ENCODE assay signal across 12 mouse cellular contexts in the genomic region with DNA sequence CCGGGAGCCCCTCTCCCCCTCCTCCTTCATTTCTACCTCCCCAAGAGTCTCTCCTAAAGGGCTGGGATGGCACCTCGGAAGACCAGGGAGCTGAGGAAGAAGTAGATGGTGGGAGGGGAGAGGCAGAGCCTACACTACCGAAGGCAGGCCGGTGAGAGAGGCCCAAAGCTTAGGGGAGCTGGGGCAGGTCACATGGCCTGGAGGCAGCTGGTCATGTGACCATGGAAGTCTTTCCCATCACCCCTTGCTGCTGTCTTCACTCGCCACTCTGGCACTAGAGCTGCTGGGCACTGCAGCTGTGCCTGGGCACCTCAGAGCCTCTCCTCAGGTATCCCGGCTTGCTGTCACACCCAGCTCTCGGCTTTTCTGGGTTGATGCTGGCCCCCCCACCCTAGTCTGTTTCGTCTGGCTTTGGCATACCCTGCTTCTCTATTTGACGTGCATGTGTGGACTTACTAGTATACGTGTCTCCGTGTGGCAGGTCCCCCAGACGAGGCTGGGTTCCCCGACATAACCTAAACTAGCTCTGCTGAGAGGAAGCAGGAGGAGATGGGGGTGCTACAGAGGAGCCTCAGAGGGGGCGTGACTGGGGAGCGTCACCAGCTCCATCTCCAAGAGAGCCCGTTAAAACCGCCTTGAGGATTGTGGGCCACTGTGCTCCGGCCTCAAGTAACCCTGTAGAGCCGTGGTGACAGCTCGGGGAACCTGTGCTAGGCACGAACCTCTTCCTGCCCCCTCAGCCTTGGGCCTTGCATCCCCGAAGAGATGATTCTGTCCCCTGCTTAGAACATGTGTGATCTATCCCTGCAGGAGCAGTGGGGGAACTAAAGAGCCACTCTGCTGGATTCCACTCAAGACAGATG. TPM values are rescaled to one million over a fixed set of nuclear protein-coding genes. Genes with fewer than 3 reads are reported as not detected.
DNase-seq lines count a peak whose midpoint lies in the region; ATAC-seq and TF ChIP-seq lines count a peak whose summit lies in the region.
"Had no signal": no experiment of that assay in that cellular context is flagged by ENCODE, and none has a peak within 500 bp of the region (broad histone marks: within the 10 kb centered on the region; RNA-seq: fewer than 3 reads in every experiment).

No protein-coding gene starts in this region.

- no peak overlapping the region for H3K4me3 ChIP-seq in left cerebral cortex, adult 2 months
- H3K4me3 ChIP-seq: heart, embryonic 15.5 days had no signal

- peak overlapping the region; percentile 40; the same call in 1 of the 2 replicates for H3K27ac ChIP-seq in left cerebral cortex, adult 2 months
- H3K27ac ChIP-seq: heart, embryonic 15.5 days had no signal

- TF ChIP-seq CTCF in left cerebral cortex, adult 2 months (IDR thresholded peaks at IDR 0.05), result no peak

- intact Hi-C loops in left cerebral cortex, adult 2 months (cut with DNase I), result no loop called here
- intact Hi-C loops in heart, postnatal 10 days (cut with DNase I), result no loop called here

- peak; percentile 46 for ATAC-seq in megakaryocyte-erythroid progenitor cell, adult 5-6 weeks (replicated peaks; ENCODE audit: low FRiP score, low TSS enrichment, poor library complexity, severe bottlenecking)

- DNase-seq in frontal cortex, postnatal 36 days (ENCODE audit: low spot score in 2 of 2), result peak; percentile 19 to 23
- DNase-seq in frontal cortex, postnatal 10 days (ENCODE audit: low spot score in 2 of 2), result no peak
- DNase-seq in left cerebral cortex, adult 2 months (ENCODE audit: extremely low spot score in 1 of 2, low spot score in 2 of 2), result no peak
- no peak for DNase-seq in left cerebral cortex, adult 9 months (ENCODE audit: low spot score in 2 of 2)
- peak; percentile 24 for DNase-seq in ES-CJ7 (ENCODE audit: low read depth, low spot score)
- no peak for DNase-seq in adrenal gland, adult (ENCODE audit: inconsistent age in 2 of 2, low spot score in 1 of 2)
- DNase-seq in heart, postnatal 10 days, result no peak
- DNase-seq: cerebellum, adult 9-11 months; gastrocnemius, postnatal 10 days; thymus, adult 18-20 months had no signal

RNA-seq across cellular contexts. Expression of gene Mrps10, which starts 46.3 kb away (rescaled TPM):
- 10 to 100 TPM; 28.4 to 29.1 TPM for total RNA-seq in left cerebral cortex, adult 2 months (2021)
- 62.0 and 75.8 TPM in 2 replicates for total RNA-seq in megakaryocyte-erythroid progenitor cell, adult 5-6 weeks (2014; fragmentation: Nextera tagmentation)
- total RNA-seq in megakaryocyte-erythroid progenitor cell, adult 5-6 weeks (2017), result 61.6 and 90.5 TPM in 2 replicates
- 10 to 100 TPM; 26.8 to 28.3 TPM for total RNA-seq in heart, postnatal 10 days (2021)

Comparison
In these comparisons a context has a peak if more than half of its experiments do, and no peak if none do; other contexts are left out.
1. DNase-seq: peak in frontal cortex, postnatal 36 days (2 of 2) and ES-CJ7 (single experiment); none in frontal cortex, postnatal 10 days (0 of 2), left cerebral cortex, adult 2 months (0 of 2), left cerebral cortex, adult 9 months (0 of 2), adrenal gland, adult (0 of 2) and heart, postnatal 10 days (0 of 2).